Mouse (Mus musculus) C2C12 (cell line): ENCODE data around the gene Ints7. TPM values are rescaled to one million over a fixed set of nuclear protein-coding genes. Genes with fewer than 3 reads are reported as not detected.

ENCODE experiments used
- H3K27me3 ChIP-seq: one replicate; pipeline ENCODE4 v1.6.1; 2011; ENCODE audit not compliant: control insufficient read depth, insufficient read depth, insufficient read length
- H3K36me3 ChIP-seq: one replicate; pipeline ENCODE4 v1.6.1; 2011; ENCODE audit not compliant: control insufficient read depth, insufficient read depth
- H3K4me3 ChIP-seq: one replicate; pipeline ENCODE4 v1.5.1; 2011; ENCODE audit warnings: mild to moderate bottlenecking, control low read depth; ENCODE audit not compliant: poor library complexity, insufficient read depth, severe bottlenecking
- H3K79me2 ChIP-seq: one replicate; pipeline ENCODE4 v1.6.1; 2011; ENCODE audit not compliant: control insufficient read depth, insufficient read depth
- H3K79me3 ChIP-seq: one replicate; pipeline ENCODE4 v1.6.1; 2011; ENCODE audit warnings: low read depth, control low read depth
- H3ac ChIP-seq: one replicate; pipeline ENCODE3; 2011; ENCODE audit warnings: low read depth; ENCODE audit not compliant: control insufficient read depth, insufficient read length
- CEBPB ChIP-seq: IDR thresholded peaks from one replicate; pipeline ENCODE4 v1.6.1; 2011; ENCODE audit warnings: low read depth, mild to moderate bottlenecking, control low read depth, moderate library complexity
- CTCF ChIP-seq: IDR thresholded peaks from one replicate; pipeline ENCODE4 v1.5.1; 2011; ENCODE audit not compliant: control insufficient read depth, insufficient read depth, insufficient read length
- FOSL1 ChIP-seq: IDR thresholded peaks from one replicate; pipeline ENCODE4 v1.8.0; 2011; ENCODE audit warnings: mild to moderate bottlenecking, low read length; ENCODE audit not compliant: poor library complexity, insufficient read depth, severe bottlenecking
- MAX ChIP-seq: IDR thresholded peaks from one replicate; pipeline ENCODE4 v1.6.1; 2011; ENCODE audit warnings: mild to moderate bottlenecking, control low read depth
- MYOD1 ChIP-seq: IDR thresholded peaks from one replicate; pipeline ENCODE4 v1.6.1; 2011; ENCODE audit warnings: low read depth; ENCODE audit not compliant: control insufficient read depth, insufficient read length
- MYOG ChIP-seq: IDR thresholded peaks from one replicate; pipeline ENCODE4 v1.6.1; 2011; ENCODE audit not compliant: control insufficient read depth, insufficient read length; ENCODE audit errors: extremely low read depth
- USF1 ChIP-seq: IDR thresholded peaks from one replicate; pipeline ENCODE4 v1.6.1; 2011; ENCODE audit warnings: low read depth, mild to moderate bottlenecking, control low read depth, moderate library complexity
- polyA plus RNA-seq: library from polyadenylated mRNA; unstranded; fragments of >200 nt; fragmentation: generic; extraction: Trizol; gene quantifications from one replicate; pipeline ENCODE4 v1.2.1, GENCODE M21; 2012; ENCODE audit warnings: missing spikeins

Gene Ints7
- polyA plus RNA-seq, 1 experiment, result 24.1 TPM

- TF ChIP-seq FOSL1 (no peak), MYOD1 (peak; percentile 10)
These were observed 87.6 kb downstream of the Ints7 start for GRCm38 (mm10) chr1:191662899-191663500.

GRCm38 (mm10) chr1:191663603-191664002 lies 88.2 kb downstream of the Ints7 start:
- H3K36me3 ChIP-seq, result no peaks in the 10 kb centered on the region
- H3K4me3 ChIP-seq, result no peak overlapping the region
- H3K27me3 ChIP-seq, result no peaks in the 10 kb centered on the region
- TF ChIP-seq MAX (no peak), CEBPB (no peak), MYOD1 (no peak), CTCF (no peak), MYOG (no peak)
- no peak overlapping the region for H3ac ChIP-seq
- H3K79me2 ChIP-seq, result no peaks in the 10 kb centered on the region
- no peaks in the 10 kb centered on the region for H3K79me3 ChIP-seq

More at GRCm38 (mm10) chr1:191662899-191663500, 87.6 kb downstream of the Ints7 start:
- no peaks in the 10 kb centered on the region for H3K79me3 ChIP-seq
- H3K36me3 ChIP-seq, result no peaks in the 10 kb centered on the region
- no peaks in the 10 kb centered on the region for H3K27me3 ChIP-seq
- H3ac ChIP-seq, result no peak overlapping the region
- no peaks in the 10 kb centered on the region for H3K79me2 ChIP-seq
- no peak overlapping the region for H3K4me3 ChIP-seq

- no peaks in the 10 kb centered on the region for H3K27me3 ChIP-seq
- no peaks in the 10 kb centered on the region for H3K79me2 ChIP-seq
- H3K36me3 ChIP-seq, result no peaks in the 10 kb centered on the region
- H3ac ChIP-seq, result no peak overlapping the region
- no peak overlapping the region for H3K4me3 ChIP-seq
- TF ChIP-seq USF1 (no peak), CEBPB (no peak), CTCF (no peak), FOSL1 (no peak), MYOD1 (no peak), MYOG (no peak), MAX (no peak)
- no peaks in the 10 kb centered on the region for H3K79me3 ChIP-seq
These were observed 90.9 kb downstream of the Ints7 start for GRCm38 (mm10) chr1:191666351-191666750.

GRCm38 (mm10) chr1:191668030-191668429 lies 92.6 kb downstream of the Ints7 start:
- TF ChIP-seq FOSL1 (no peak), USF1 (no peak), MYOD1 (no peak), CEBPB (no peak)
- no peaks in the 10 kb centered on the region for H3K27me3 ChIP-seq
- H3K79me3 ChIP-seq, result no peaks in the 10 kb centered on the region
- no peaks in the 10 kb centered on the region for H3K36me3 ChIP-seq
- H3K4me3 ChIP-seq, result no peak overlapping the region
- no peak overlapping the region for H3ac ChIP-seq
- no peaks in the 10 kb centered on the region for H3K79me2 ChIP-seq

Other genes starting within 250 kb of the Ints7 start
- gene Tmem206, start 249.7 kb upstream of the Ints7 start, polyA plus RNA-seq, result 9.8 TPM
- 21.5 TPM for gene Ppp2r5a, start 172.4 kb upstream of the Ints7 start, polyA plus RNA-seq
- 8.6 TPM for gene Dtl, start 92 bp upstream of the Ints7 start, polyA plus RNA-seq
- gene Lpgat1, start 142.2 kb downstream of the Ints7 start, polyA plus RNA-seq, result 16.5 TPM
- gene Nek2, start 245.8 kb downstream of the Ints7 start, polyA plus RNA-seq, result 47.6 TPM